Mouse (Mus musculus) CD4-positive, CD25-positive, alpha-beta regulatory T cell, adult 2 months (primary cell): Measurements from ENCODE around the gene Aco2.

Experiments used
- DNase-seq: peaks from one replicate; pipeline ENCODE4 v3.0.0-alpha.2; 2012; ENCODE audit warnings: low read depth, low spot score

Gene Aco2

DNA sequence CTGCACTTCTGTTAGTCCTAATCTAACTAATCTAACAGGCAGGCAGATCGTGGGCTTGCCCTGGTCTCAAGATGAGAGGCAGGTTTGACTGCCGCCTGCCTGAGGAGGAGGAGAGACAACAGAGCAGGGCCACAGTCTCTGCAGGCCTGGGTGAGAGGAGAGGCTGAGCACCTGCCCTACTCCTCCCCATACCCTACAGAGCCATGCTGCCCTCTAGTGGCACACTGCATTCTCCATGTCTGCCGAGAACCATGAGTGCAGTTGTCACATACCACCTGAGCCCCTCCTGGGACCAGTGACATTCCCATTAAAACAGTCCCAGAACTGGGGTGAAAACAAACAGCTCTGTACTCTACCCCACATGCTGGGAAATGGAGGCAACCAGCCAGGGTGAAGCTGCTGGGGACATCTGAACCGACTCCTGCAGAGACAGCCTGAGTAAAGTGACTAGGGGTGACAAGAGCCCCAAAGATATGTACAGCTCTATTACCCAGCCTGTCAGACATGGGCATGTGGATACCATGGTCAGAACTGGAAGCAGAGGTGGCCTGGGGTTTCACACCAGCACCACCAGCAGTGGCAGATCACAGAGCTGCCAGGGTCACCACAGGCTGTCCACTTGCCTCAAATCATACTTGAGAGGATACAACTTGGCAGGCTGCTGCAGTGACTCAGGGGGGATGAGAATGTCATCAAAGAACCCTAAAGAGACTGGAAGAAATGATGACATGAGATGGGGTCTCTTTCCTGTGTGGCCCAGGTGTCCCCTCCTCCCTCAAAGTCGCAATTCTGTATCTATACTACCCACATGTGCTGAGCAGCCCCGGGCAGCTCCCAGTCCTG lies 45.7 kb downstream of the Aco2 start:
- DNase-seq: peak; percentile 87

GRCm38 (mm10) chr15:81919062-81919461 lies 47.0 kb downstream of the Aco2 start:
- no peak for DNase-seq

DNA sequence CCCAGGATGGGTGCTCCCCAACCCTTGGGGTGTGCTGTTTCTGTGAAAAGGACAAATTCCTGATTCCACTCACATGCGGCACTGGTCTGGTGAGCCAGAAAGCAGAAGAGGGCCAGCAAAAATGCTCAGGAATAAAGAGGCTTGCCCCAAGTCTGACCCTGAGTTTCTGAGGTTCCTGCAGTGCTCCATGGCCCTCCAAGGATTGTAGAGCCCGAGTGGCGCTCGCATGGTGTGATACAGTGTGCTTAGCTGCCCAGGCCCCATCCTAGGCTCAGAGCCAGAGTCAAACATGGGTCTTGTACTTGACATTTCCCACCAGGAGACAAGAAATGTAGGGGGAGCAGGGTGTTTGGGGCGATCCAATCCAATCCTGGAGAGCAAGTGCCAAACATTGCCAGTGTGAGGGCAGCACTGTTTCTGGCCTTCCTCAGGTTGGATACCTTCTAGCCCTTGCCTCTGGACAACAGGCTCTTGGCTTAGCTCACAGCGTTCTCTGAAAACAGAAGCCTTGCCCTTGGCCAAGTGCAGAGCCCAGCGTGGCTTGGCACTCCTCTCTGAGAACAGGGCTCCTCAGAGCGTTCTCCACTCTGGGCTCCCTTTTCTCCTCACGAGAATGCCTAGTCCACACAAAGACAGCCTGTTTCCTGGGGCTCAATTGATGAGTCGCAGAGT lies 48.6 kb downstream of the Aco2 start:
- DNase-seq: no peak

GRCm38 (mm10) chr15:81921255-81921654 lies 49.1 kb downstream of the Aco2 start:
- DNase-seq: no peak

DNA sequence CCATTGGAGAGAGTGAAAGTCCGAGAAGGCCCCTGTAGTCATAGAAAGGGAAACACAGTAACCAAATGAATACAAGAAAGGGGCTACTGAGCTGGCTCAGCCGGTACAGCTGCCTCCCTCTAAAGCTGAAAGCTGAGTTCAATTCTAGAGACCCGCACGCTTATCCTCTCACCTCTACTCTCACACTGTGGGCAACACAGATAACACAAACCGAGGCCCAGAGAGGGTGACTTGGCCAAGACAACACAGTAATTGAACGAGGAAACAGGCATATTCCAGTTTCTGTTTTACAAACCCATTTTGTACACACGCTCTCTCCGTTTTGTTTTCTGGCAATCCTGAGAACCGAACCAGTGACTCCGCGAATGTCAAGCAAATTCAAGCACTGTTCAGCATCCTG lies 52.8 kb downstream of the Aco2 start:
- no peak for DNase-seq

DNA sequence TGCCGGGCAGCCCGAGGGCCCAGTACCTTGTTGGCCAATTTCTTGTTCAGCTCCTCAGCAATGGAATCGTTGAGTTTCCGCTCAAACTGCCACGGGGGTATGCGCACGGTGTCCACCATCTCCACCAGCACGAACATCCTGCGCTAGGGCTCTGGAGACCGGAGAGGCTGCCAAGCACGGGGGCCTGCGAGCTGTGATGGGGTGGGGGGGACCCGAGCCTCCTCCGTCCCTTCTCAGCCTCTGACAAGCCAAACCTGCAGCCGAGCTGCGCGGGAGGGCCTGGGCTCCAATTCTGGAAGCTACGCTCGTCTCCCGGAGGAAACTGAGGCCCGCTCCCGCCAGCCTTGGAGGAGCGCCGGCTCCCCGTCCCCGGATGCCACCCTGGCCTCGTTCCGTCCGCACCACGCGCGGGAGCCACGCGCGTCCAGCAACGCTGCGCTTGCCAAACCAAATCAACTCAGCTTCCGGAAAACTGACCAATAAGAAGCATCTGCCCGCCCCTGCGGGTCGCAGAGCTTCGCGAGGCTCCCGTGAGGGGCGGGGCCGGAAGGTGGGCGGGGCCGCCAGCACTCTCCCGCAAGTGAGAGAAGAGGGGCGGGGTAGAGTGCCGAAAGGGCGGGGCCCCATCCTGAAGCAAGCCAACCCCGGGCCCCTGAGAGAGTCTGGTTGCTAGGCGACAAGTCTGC lies 53.8 kb downstream of the Aco2 start, which contains the start of gene Polr3h:
Polr3h (minus strand) TSS at position 481 of the 686 bp plus-strand sequence.
- DNase-seq: peak; percentile 99

GRCm38 (mm10) chr15:81926446-81926822 lies 54.3 kb downstream of the Aco2 start:
- DNase-seq: no peak

DNA sequence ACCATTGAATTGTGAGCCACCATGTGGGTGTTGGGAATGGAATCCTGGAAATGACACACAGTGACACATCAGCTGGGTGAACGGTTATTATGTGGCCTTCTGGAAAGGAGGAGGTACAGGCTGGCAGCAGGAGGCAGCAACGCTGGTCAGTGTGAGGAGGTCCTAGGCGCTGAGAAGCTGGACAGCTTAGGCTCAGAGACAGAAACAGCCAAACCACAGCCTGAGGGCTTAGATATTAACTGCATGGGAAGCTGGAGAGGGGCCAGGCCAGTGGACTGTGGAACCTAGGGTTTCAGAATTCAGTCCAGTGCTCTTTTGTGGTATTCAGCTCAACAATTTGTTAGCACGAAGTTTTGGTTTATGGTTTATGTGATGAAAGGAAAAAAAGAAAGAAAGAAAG lies 55.6 kb downstream of the Aco2 start:
- no peak for DNase-seq

- peak; percentile 26 for DNase-seq
Observed at GRCm38 (mm10) chr15:81928277-81928676, 56.2 kb downstream of the Aco2 start.

DNA sequence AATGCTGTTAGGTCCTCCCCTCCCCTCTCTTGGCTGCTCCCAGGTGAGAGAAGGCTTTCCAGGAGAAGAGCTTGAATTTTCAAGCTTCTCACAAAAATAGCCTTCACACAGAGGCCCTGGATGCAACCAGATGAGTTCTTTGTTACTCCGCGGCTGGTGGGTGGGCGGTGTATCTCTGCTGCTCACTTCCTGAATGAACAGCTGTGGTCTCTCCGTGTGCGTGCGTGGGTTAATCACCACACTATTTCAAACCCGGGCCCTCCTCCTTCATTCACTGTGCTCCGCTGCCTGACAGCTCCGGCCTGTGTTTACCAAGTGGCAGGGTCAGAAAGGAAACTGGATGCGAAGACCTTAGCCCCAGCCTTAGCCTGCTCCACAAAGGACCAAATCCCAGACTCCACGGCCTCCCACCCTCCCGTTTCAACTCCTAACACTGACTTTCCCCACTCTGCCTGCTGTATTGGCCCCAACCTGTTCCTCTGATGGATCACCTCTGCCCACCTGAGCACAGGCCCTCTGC lies 60.9 kb downstream of the Aco2 start:
- DNase-seq: peak; percentile 51

- DNase-seq: no peak
Observed at GRCm38 (mm10) chr15:81933986-81934385, 61.9 kb downstream of the Aco2 start.

- no peak for DNase-seq
Observed at GRCm38 (mm10) chr15:81935869-81936637, 63.9 kb downstream of the Aco2 start.

- no peak for DNase-seq
Observed at GRCm38 (mm10) chr15:81936679-81937078, 64.6 kb downstream of the Aco2 start, which contains the start of gene Csdc2. Gene Csdc2 (plus strand): TSS chr15:81936759.

DNA sequence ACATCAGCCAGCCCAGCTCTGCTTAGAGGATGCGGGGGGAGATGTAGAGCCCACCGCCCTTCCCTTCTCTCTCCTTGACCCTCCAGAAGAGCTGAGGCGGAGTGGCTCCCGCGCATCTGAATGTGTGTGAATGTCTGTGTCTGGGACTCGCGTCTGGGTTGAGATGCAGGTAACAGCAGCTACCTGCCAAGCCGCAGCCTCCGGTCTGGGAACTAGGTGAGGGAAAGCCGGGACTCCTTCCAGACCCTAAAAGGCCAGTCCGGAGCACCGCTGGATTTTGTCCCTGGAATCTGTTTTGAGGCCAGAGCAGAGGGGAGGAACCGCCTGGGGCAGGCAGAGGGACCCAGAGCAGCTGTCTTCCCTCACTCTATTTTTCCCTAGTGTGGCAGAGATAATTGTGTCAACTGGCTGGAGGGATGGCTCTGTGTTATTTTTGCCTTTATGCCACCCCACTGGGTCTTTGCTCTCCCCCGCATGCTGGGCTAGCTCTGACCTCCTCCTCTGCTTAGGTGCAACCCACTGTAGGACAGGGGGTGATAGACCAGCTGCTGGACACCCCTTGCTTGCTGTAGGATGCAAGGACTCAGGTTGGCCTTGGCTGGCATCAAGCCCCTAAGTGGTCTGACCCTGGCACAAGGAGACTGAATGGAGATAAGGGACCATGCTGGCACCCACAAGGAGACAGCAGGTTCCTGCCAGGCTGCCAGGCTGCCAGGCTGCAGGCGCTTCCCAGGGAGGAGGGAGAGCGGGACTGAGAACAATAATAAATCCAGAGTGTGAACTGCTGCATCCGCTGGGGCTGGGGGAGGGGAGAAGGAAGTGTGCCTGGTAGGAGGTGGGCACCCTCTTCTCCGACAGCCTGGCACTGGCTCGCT lies 65.2 kb downstream of the Aco2 start:
- no peak for DNase-seq

GRCm38 (mm10) chr15:81938246-81938645 lies 66.1 kb downstream of the Aco2 start:
- peak; percentile 53 for DNase-seq

DNA sequence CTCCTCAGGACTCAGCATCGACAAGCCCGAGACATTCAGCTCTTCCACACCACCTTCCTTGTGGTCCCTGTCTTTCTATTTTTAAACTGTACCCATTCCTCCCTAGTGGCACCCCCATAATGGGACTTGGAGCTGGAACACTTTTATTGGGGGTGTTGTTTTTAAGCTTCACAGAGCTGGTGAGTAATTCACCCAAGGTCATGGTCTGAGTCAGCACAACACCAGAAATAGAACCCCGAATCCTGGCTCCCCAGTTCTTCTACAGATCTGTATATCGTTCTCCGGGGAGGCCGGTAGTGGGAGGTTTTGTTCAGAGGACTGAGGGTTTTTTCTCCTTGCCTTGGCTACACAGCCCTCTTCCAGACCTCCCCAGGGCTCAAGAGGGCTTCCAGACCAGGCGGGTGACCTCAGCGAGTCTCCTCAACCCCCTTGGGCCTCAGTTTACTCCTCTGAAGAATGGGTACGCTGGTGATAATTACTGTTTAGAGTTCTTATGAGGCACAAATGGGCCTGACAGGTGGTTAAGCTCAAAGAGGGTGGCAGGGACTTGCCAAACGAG lies 67.1 kb downstream of the Aco2 start:
- no peak for DNase-seq

GRCm38 (mm10) chr15:81939774-81940173 lies 67.7 kb downstream of the Aco2 start:
- DNase-seq: no peak

GRCm38 (mm10) chr15:81940219-81940618 lies 68.1 kb downstream of the Aco2 start:
- DNase-seq: no peak

- no peak for DNase-seq
Observed at GRCm38 (mm10) chr15:81941010-81941409, 68.9 kb downstream of the Aco2 start.

DNA sequence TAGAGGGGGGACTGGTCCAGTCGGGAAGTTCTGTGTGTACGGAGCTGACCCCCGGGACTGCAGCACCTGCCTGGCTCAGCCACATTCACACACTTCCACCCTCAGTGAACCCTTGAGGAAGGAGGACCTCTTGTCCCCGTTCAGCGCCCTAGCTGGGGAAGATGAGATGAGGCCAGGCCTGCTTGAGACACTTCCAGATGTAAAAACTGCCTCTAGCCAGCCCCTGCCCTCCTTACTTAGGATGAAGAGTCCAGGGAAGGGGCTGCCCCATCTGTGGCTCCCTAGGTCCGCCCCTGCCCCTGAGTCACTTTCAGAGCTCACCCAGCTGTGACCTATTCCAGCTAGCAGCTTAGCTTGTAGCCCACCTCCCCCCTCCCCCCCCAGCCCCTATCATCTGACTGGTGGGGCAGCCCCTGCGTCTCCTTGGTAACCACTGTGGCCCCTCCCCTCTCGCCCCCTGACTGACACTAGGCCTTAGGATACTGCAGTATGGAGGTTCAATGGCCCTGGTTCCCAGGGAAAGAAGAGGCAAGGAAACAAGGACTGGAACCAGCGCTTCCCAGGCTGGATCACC lies 71.2 kb downstream of the Aco2 start:
- no peak for DNase-seq
